Mouse (Mus musculus) retina, embryonic 14.5 days (tissue): ENCODE results near the gene Sun1.

ENCODE experiments used
- DNase-seq: peaks from one replicate; pipeline ENCODE4 v3.0.0-alpha.2; 2015; ENCODE audit warnings: low spot score

Sun1 gene

GRCm38 (mm10) chr5:139286142-139286941 lies 85.9 kb downstream of the Sun1 start:
- no peak for DNase-seq

- no peak for DNase-seq
These were observed 86.7 kb downstream of the Sun1 start for GRCm38 (mm10) chr5:139287099-139287498.

- DNase-seq, result no peak
These were observed 87.3 kb downstream of the Sun1 start for GRCm38 (mm10) chr5:139287787-139288186.

GRCm38 (mm10) chr5:139288591-139288990 lies 88.2 kb downstream of the Sun1 start:
- no peak for DNase-seq

- no peak for DNase-seq
These were observed 90.2 kb downstream of the Sun1 start for GRCm38 (mm10) chr5:139290467-139291259.

- no peak for DNase-seq
These were observed 91.5 kb downstream of the Sun1 start for GRCm38 (mm10) chr5:139291811-139292560.

- no peak for DNase-seq
These were observed 93.7 kb downstream of the Sun1 start for GRCm38 (mm10) chr5:139294089-139294488.

- DNase-seq, result no peak
These were observed 96.7 kb downstream of the Sun1 start for GRCm38 (mm10) chr5:139297092-139297491.

GRCm38 (mm10) chr5:139297745-139298144 lies 97.3 kb downstream of the Sun1 start:
- no peak for DNase-seq
